Mouse (Mus musculus) megakaryocyte-erythroid progenitor cell, adult 5-6 weeks (primary cell): ENCODE data around the gene Ada. TPM values are rescaled to one million over a fixed set of nuclear protein-coding genes. Genes with fewer than 3 reads are reported as not detected.

Experiments used
- ATAC-seq: replicated peaks from 2 replicates; pipeline ENCODE4 v1.8.0; 2016; ENCODE audit warnings: mild to moderate bottlenecking, inconsistent platforms; ENCODE audit not compliant: severe bottlenecking, poor library complexity, low FRiP score, low TSS enrichment
- total RNA-seq, 2 experiments: library from RNA; stranded (forward) in 1 of 2; stranded (reverse) in 1 of 2; fragments of 200-1000, 215-1000 nt in 1 of 2; fragments of >200 nt in 1 of 2; fragmentation: Nextera tagmentation in 1 of 2; gene quantifications; 2 replicates each; pipeline ENCODE4 v1.2.3; 2014 to 2017

Ada gene
- total RNA-seq, 2 experiments from 2014 or later: 10.6 to 14.4 TPM

DNA sequence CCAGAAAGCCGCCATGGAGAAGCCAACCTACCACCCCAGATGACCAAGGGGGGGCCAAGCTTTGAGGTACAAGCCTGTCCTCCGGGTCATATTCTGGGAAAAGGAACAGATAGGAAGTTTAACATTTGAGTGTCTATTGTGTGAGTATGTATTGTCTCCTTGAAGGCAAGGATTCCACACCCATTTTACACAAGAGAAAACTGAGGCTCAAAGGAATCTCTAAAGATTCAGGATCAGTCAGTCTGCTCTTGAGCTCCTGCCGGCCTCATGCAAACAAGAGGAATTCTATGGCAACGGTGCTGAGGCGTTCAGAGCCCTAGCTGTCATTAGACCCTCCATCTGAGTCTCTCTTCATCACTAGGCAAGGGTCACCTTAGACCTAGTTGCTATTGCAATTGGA lies 7.4 kb downstream of the Ada start:
- no peak for ATAC-seq

DNA sequence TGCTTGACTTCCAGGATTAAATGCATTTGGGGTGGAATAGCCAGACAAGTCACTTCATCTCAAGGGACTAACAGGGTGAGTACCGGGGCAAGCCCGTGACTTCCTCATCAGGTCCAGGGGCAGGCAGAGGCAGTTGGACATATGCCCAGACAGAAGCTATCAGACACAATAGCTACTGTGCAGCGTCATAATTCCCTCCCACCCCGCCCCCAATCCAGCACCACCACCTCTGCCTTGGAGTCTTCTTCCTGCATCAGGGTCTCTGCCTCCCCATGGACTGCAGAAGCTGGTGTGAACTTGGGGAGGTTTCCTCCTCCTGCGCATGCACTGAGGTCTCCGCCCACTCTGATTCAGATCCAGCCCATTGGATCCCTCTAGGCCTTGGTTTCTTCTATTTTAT lies 14.1 kb downstream of the Ada start:
- ATAC-seq: peak; percentile 68

DNA sequence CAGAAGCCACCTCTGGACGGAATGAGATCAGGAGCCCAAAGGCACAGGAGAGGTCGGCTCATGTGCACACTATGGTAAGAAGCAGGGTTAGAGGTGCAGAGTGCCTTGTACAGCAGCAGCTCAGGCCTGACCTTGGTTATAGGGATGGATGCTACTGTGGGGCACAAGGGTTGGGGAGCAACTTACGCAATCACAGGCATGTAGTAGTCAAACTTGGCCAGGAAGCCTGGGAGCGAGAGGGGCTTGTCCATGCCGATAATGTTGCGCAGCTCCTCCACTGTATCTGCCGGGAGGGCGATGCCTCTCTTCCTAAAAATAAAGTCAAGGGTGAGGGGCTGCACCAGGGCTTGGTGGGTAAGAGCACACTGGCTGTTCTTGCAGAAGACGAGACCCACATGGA lies 14.9 kb downstream of the Ada start:
- no peak for ATAC-seq

DNA sequence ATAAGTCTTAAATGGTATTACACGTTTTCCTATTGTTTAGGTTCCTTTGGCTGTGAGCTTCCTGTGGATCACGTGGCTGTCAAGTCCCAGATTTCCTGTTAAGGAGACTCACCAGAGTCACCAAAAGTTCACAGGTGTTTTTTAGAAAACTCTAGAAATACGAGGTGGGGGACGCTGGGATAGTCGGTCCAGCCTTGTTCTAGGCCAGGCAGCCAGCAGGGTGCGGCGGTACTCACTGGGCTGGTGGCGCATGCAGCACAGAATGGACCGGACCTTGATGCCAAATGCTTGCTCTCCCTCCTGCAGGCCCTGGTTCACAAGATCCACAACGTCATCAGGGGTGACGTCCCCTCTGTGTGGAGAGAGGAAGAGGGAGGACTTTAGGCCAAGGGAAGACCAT lies 18.0 kb downstream of the Ada start:
- no peak for ATAC-seq

DNA sequence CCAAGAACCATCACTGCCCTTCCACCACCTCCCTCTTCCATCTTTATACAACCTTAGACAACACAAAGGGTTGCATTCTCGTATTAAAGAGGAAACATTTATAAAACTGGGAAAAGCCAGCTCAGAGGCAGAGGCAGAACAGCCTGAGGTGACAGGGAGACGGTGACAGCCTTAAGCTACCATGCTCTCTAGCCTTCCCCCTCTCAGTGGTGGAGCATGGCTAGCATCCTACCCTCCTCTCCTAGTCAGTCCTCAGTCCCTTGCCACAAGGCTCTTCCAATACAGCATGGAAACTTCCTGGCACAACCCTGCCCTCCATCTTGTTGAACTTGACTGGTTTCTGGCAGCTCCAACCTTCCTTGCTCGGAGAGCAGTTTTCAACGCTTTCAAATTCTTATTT lies 21.7 kb downstream of the Ada start:
- ATAC-seq: no peak

DNA sequence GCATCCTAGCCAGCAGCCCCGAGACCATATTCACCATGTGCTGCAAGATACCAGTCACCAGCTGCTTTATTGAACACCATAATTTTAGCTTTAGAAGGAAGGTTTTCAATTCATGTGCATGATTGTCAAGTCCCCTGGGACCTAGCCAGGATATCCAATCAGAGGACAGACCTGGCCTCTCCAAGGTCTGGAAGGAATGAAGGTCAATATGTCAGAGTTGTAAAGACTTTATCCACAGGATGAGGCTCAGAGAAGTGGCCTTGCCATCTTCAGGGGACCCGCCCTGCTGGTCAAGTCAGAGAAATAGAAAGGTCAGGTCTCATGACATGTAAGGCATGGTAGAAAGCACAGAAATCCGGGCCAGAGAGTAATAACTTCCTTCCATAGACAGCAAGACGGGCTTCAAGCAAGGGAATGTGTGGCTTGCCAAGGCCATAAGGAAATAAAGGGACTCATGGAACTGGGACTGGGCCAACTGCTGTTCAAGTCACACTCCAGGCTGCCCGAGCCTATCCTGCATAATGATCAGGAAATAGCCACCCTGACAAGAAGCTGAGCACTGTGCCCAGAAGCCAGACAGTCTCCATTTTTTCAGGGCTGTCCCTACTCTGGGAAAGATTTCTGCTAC lies 23.2 kb downstream of the Ada start:
- no peak for ATAC-seq

DNA sequence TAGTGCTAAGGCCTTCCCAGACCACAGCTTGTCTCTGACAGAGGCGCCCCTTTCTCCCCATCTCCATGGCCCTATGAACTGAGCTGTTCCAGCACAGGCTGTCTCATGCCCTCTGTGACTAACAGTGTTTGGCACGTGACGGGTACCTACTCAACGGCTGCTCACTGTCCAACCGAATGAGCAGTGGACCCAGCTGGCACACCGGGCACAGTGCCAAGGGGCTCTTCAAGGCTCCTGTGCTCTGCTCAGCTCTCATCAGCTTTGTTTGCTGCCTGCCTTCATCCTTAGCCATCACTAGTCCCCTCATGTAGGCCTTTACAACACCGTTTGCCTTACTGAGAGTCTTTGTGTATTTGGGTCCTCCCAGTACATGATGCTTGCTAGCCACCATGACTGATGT lies 27.5 kb downstream of the Ada start:
- ATAC-seq: no peak

DNA sequence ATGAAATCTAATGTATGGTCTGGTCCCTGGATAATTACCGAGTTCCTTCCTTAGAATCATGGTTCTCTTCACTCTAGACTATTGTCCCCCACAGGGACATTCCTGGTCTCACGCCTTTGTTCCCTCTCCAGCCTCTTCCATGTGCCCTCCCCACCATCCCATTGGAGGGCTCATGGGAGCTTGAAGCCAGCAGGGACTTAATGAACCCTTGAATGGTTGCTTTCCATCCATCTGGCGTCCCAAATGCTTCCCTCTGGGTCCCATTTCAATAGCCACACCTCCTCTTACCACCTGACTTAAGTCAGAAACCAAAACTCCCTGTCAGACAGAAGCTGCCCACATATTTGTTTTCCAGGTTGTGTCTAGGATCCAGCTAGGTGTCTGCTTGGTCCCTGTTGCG lies 30.4 kb downstream of the Ada start:
- 0 out of 2 replicates have a peak, but pooled peaks have one; percentile 1 for ATAC-seq

DNA sequence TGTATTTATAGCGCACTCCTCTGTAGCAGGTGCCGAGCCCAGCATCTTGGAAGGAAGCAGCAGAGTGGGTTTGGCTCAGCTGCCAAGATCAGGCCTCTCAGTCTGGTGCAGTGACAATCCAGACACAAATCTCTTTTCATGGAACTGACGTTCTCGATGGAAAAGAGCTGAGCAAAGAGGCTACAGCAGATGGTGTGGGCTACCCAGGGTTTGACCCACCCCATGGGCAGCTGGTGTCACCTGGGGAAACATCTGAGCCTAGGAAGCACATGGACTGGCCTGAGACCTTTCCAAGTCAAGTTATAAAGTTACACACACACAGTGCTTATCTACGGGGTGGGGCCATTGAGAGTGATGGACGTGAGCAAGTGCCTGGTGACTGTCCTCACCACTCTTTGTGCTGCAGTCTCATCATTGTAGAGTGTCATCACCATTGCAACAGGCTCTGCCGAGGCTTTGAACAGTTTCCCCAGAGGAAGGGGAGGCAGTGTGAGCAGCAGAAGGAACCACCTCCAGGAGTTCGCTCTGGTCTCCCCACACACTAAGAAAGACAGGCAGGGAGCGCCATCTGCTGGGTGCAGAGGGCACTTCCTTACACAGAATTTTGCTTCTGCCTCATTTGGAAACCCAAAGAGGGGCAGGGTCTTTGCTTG lies 31.0 kb downstream of the Ada start:
- ATAC-seq: peak; percentile 85

DNA sequence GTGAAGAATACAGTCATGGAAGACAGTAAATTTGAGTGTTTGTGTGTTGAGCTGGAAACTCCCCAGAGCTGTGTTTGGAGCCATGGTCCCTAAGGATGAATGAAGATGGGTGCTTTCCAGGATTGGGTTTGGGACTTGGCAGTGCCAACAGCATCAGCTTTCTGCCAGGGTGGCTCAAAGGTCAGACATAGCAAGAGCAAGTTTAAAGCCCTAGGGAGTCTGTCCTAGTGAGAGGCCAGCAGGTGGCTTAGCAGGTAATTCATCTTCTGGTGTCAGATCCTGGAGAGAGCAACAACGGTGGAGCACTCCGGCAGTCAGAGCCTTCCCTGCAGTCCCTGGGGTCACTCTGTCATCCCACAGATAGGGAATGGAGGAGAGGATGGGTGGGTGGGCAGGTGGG lies 31.5 kb downstream of the Ada start:
- no peak for ATAC-seq

DNA sequence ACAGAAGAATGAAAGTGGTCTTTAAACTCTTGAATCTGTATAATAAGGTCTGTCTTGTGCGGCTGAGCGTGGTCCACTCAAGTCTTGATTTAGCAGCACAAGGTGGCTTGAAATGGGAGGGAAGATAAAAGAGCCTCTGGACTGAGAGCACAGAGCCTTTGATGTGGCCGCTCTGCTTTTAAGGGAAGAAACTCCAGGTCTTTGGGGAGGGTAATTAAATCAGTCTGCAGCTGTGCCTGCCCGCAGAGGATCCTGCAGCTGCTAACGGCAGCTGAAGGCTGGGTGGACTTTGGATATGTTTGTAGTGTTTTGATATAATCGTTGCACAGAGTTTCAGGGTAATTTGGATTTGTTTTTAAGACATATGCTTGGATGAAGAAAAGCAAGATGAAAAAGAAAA lies 33.2 kb downstream of the Ada start:
- no peak for ATAC-seq

DNA sequence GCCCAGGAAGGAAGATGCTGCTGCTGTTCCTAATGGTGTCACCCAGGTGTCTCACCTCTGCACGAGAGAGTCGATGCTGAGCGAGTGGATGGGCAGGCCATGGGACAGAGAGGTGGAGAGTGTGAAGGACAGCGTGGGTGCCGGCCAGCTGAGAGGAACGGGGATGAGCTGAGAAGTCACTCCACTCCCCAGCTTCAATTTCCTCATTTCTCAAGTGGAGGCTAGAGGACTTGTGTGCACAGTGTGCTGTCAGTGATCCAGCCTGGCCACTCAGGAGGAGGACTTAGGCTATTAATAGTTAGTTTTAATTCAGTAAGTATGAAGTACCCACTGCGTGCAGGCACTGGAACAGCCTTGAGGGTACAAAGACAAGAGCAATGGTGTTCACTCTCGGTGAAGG lies 33.6 kb downstream of the Ada start:
- ATAC-seq: no peak

DNA sequence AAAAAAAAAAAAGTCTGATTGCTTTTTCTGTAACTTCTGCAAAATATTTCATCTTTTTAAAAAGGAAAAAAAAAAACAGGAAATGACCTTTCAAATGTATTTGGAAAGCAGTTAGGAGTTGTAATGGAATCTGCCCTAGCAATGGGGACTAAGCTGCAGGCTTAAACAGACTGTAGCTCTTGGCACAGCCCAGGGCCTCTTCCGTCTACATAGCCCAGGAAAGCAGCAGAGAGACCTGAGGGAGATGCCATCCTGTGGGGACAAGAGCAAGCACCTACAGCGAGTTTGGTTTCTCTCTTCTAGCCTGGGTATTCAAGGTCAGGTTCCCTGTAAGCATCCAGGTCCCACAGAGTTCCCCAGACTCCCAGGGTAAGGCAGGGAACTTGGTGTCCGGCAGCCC lies 36.7 kb downstream of the Ada start:
- no peak for ATAC-seq

DNA sequence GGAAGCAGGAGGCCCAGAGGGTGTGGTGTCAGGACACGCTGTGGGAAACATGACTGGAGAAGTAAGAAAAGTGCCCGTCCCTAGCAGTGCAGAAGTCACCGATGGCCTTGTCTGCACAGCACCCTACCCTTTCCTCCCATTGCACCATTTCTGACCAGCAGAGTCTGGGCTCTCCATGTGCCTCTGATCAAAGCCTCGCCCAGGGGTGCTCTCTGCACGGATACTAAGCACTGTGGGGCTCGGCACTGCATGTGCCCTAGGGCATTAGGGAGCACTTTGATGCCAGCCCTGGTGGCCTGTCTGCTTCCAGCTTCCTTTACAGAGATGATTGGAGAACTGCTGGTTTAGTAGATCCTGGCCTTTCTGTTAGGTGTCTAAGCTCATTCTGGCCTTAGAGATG lies 37.2 kb downstream of the Ada start:
- no peak for ATAC-seq

DNA sequence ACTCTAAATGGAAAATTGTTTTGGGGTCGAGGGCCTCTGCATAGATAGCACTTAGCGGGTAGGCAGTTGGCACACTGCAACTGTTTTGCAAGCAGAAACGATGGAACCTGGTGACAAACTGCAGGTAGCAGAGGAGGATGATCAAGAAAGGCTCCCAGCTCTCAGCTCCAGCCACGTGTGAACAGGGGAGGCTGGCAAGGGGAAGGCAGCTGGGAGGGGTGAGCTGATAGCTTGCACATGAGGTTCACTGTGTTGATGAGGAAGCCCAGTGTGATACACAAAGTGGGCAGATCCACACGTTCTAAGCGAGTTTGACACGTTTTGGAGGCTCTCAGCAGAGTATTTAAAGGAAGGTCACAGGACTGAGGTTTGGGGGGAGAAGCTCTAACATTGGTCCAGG lies 37.6 kb downstream of the Ada start:
- peak; percentile 45 for ATAC-seq

DNA sequence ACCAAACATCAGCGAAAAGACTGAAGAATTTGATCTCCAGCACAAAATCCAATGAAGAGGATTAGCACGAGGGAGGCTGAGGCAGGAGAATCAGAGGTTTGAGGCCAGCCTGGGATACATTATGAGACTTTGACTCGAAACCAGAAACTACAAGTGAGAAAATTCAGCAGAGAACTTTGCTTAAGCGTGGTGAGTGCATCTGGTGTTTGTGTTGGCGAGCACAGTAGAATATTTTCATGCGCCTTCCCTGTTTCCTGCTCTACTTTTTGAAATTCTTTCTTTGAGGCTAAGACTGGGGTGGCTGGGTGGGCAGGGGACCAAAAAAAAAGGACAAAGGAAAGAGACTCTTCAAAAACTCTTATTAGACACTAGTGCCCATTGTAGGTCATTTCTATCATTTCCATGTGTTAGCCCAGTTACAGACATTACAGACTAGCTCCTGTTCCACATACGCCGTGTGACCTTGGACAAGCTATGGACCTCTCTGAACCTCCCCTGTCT lies 38.6 kb downstream of the Ada start:
- no peak for ATAC-seq

DNA sequence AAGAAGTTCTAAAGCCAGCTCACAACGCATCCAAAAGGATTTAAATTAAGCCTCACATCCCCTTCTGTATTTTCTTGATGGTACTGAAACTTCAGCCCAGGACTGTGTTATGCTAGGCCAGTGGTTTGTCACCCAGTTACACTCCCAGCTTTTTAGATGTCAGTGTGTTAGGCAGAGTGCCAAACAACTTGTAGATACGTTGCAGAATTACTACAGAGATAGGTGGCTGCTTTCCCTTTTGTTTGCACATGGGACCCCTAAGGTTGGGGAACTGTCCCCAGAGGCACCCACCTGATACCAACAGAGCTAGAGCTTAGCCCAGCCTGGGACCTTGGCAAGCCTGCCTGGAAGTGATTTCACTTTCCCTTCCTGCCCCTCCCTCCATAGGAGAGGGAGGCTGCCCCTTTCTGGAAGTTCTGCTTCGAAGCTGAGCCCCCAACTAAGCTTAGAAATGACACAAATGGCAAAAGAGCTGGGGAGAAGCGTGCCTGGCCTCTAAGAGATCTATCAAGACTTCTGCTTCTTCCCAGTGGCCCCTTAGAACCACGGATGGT lies 39.4 kb downstream of the Ada start:
- peak; percentile 40; the same call in 1 of the 2 replicates for ATAC-seq

DNA sequence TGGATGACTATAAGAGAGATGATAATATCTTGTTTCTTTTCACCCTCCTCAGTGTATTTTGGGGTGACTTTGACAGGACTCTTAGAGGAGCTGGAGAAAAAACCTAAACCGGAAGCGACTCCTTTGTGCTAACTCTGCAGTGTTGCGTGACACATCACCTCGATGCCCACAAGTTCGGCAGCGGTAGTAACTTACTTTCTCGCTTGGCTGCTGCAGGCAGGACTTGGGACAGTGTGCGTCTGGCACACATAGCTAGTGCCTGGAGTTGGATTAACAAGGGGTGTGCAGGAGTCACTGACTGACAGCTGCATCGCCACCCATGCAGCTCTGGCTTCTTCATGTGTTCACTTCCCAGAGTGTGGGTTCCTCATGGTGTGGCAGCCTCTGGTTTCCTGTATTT lies 40.0 kb downstream of the Ada start:
- no peak for ATAC-seq

DNA sequence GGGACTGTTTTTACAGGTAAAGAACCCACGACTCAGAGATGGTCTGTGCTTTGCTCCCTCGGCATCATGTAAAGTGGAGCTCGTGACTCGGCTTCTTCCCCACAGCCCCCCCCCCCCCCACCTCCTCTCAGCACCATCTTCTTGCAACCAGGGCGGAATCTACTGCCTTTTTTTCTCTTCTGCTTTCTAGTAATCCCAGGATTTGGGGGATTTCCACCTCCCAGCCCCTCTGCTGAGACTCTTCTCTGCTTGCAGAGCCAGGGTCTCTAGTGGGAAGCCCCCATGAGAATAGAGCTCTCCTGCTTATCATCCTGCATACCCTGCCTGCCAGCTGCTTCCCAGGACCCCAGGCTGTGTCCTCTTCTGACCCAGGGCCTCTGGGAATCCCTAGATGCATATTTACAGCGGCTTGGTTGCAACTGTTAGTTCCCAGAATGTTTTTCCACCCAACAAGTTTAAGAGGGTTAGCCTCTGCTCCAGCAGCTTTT lies 41.2 kb downstream of the Ada start:
- ATAC-seq: no peak

DNA sequence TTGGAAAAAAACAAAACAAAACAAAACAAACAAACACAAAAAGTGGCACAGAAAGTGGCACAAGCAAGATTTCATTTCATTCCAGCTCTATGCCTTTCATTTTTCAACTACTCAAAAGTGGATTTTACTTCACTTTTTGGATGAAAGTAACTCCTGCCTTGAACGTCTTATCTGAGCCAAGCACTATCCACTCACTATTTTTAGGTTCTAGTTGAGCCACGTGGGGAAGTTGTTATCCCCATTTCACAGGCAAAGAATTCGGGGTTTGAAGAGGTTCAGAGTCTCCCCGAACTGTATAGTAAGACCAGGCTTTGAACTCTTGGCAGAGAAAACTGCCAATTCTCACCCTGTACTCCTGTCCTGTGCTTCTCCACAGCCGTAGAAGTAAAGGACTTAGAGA lies 41.7 kb downstream of the Ada start:
- 0 out of 2 replicates have a peak, but pooled peaks have one; percentile 31 for ATAC-seq
